Mouse (Mus musculus): ENCODE measurements around the gene Wbp1. TPM values are rescaled to one million over a fixed set of nuclear protein-coding genes. Genes with fewer than 3 reads are reported as not detected.

The Wbp1 gene
- polyA plus RNA-seq, 1 experiment = 265 TPM

DNA sequence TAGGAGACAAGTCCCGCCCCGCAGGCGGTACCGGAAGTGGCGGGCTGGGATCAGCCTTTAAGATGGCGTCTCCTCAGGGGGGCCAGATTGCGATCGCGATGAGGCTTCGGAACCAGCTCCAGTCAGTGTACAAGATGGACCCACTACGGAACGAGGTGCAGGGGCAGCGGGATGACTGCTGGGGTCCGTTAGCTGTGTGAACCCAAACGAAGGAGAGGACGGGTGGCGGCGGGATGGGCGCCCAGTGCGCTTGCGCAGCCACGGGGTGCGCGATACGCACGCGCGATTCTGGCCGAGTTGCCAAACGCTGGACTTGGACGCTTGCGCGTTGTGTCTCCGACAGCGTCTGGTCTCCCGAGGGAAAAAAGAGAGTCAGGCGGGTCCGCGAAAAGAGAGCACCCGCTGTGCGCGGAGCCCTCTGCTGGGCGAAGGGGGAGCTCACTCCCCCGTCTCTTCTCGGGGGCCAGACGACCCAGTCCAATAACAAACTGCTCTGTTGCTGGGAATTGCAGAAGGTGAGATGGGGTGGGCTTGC lies 43.0 kb downstream of the Wbp1 start:
- TF ChIP-seq POLR2A (IDR thresholded peaks at IDR 0.05; ENCODE audit: control insufficient read depth, extremely low read depth, insufficient read depth, low read length, poor library complexity) = peak; percentile 43
- peak; percentile 73 for TF ChIP-seq CTCF (IDR thresholded peaks at IDR 0.05; ENCODE audit: borderline replicate concordance, control insufficient read depth, extremely low read depth, insufficient read depth, low read length, poor library complexity)
- Histone ChIP-seq H3K4me1 (replicated peaks; ENCODE audit: control insufficient read depth, insufficient read depth, low read length) (peaks cover 11% of the 10 kb centered on the region), H3K4me3 (ENCODE audit: control insufficient read depth, insufficient read depth, low read length) (peak overlapping the region; percentile 54), H3K36me3 (ENCODE audit: control insufficient read depth, insufficient read depth, low read length) (no peaks in the 10 kb centered on the region), H3K27me3 (ENCODE audit: control insufficient read depth, insufficient read depth, low read length) (no peaks in the 10 kb centered on the region; the same call in 1 of the 2 replicates), H3K27ac (ENCODE audit: control insufficient read depth, insufficient read depth, low read length) (0 out of 2 replicates have a peak overlapping the region, but pooled peaks have one; percentile 2)
- DNase-seq = peak; percentile 99
- WGBS = under 1% methylated on average over 46 of the region's 46 CpGs

DNA sequence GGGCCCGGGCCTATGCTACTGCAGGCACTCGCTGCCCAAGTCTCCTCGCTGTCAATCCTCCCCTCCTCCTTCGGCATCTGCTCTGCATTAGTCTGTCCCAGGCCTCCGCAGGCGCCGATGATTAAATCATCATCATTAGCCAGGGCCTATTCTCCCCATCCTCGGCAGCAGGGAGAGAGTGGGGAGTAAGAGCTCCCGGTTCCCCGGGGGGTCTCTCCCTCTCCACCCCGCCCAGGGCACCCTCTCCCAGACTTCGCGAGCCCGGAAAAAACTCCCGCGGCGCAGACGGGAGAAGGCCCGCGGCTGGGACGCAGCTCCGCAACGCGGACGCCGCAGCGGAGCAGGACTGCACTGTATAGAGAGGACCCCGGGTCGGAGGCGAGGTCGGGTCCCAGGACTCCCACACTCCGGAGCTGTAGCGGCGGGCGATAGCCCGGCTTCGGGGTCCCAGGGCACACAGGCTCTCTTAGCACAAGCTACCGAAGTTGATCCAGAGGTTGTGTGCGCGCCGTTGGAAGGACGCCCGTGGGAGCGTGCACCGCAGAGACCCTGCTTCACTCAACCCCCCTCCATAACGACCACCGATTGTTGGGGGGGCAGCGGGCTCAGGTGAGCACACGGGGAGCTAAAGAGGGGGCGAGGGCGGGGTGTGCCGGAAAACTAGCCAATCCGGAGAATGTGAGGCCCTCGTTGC lies 43.6 kb downstream of the Wbp1 start, which contains the start of gene Pcgf1:
Pcgf1 (plus strand) TSS at position 240 of the 694 bp plus-strand sequence.
- Histone ChIP-seq H3K4me1 (replicated peaks; ENCODE audit: control insufficient read depth, insufficient read depth, low read length) (peaks cover 11% of the 10 kb centered on the region), H3K36me3 (ENCODE audit: control insufficient read depth, insufficient read depth, low read length) (no peaks in the 10 kb centered on the region), H3K27ac (ENCODE audit: control insufficient read depth, insufficient read depth, low read length) (0 out of 2 replicates have a peak within 1 kb of the TSS, but pooled peaks have one; percentile 2), H3K27me3 (ENCODE audit: control insufficient read depth, insufficient read depth, low read length) (no peaks in the 10 kb centered on the region; the same call in 1 of the 2 replicates), H3K4me3 (ENCODE audit: control insufficient read depth, insufficient read depth, low read length) (peak within 1 kb of the TSS; percentile 54)
- TF ChIP-seq POLR2A (IDR thresholded peaks at IDR 0.05; ENCODE audit: control insufficient read depth, extremely low read depth, insufficient read depth, low read length, poor library complexity) = no peak
- no peak for TF ChIP-seq CTCF (IDR thresholded peaks at IDR 0.05; ENCODE audit: borderline replicate concordance, control insufficient read depth, extremely low read depth, insufficient read depth, low read length, poor library complexity)
- DNase-seq = no peak
- 1% methylated on average over 54 of the region's 54 CpGs for WGBS

GRCm38 (mm10) chr6:83074979-83075378 lies 46.4 kb downstream of the Wbp1 start:
- Histone ChIP-seq H3K36me3 (ENCODE audit: control insufficient read depth, insufficient read depth, low read length) (no peaks in the 10 kb centered on the region), H3K27ac (ENCODE audit: control insufficient read depth, insufficient read depth, low read length) (no peak overlapping the region), H3K4me1 (replicated peaks; ENCODE audit: control insufficient read depth, insufficient read depth, low read length) (peaks cover 23% of the 10 kb centered on the region), H3K27me3 (ENCODE audit: control insufficient read depth, insufficient read depth, low read length) (peaks cover 24% of the 10 kb centered on the region), H3K4me3 (ENCODE audit: control insufficient read depth, insufficient read depth, low read length) (no peak overlapping the region)
- 15% methylated on average over 2 of the region's 2 CpGs for WGBS
- no peak for DNase-seq
- TF ChIP-seq CTCF (IDR thresholded peaks at IDR 0.05; ENCODE audit: borderline replicate concordance, control insufficient read depth, extremely low read depth, insufficient read depth, low read length, poor library complexity) (no peak), POLR2A (IDR thresholded peaks at IDR 0.05; ENCODE audit: control insufficient read depth, extremely low read depth, insufficient read depth, low read length, poor library complexity) (no peak)

GRCm38 (mm10) chr6:83071220-83071619 lies 50.1 kb downstream of the Wbp1 start:
- H3K4me3 ChIP-seq (ENCODE audit: control insufficient read depth, insufficient read depth, low read length) = no peak overlapping the region
- TF ChIP-seq CTCF (IDR thresholded peaks at IDR 0.05; ENCODE audit: borderline replicate concordance, control insufficient read depth, extremely low read depth, insufficient read depth, low read length, poor library complexity) = no peak
- no peak for TF ChIP-seq POLR2A (IDR thresholded peaks at IDR 0.05; ENCODE audit: control insufficient read depth, extremely low read depth, insufficient read depth, low read length, poor library complexity)
- H3K36me3 ChIP-seq (ENCODE audit: control insufficient read depth, insufficient read depth, low read length) = no peaks in the 10 kb centered on the region
- DNase-seq = no peak
- WGBS = 7% methylated on average over 24 of the region's 24 CpGs
- H3K27ac ChIP-seq (ENCODE audit: control insufficient read depth, insufficient read depth, low read length) = no peak overlapping the region
- H3K27me3 ChIP-seq (ENCODE audit: control insufficient read depth, insufficient read depth, low read length) = peaks cover 45% of the 10 kb centered on the region
- H3K4me1 ChIP-seq (replicated peaks; ENCODE audit: control insufficient read depth, insufficient read depth, low read length) = peaks cover 25% of the 10 kb centered on the region

- Histone ChIP-seq H3K27ac (ENCODE audit: control insufficient read depth, insufficient read depth, low read length) (no peak overlapping the region), H3K4me3 (ENCODE audit: control insufficient read depth, insufficient read depth, low read length) (no peak overlapping the region), H3K36me3 (ENCODE audit: control insufficient read depth, insufficient read depth, low read length) (no peaks in the 10 kb centered on the region), H3K27me3 (ENCODE audit: control insufficient read depth, insufficient read depth, low read length) (peaks cover 45% of the 10 kb centered on the region), H3K4me1 (replicated peaks; ENCODE audit: control insufficient read depth, insufficient read depth, low read length) (peaks cover 30% of the 10 kb centered on the region)
- WGBS = 4% methylated on average over 55 of the region's 58 CpGs
- TF ChIP-seq POLR2A (IDR thresholded peaks at IDR 0.05; ENCODE audit: control insufficient read depth, extremely low read depth, insufficient read depth, low read length, poor library complexity) (no peak), CTCF (IDR thresholded peaks at IDR 0.05; ENCODE audit: borderline replicate concordance, control insufficient read depth, extremely low read depth, insufficient read depth, low read length, poor library complexity) (no peak)
- DNase-seq = no peak
Measured at GRCm38 (mm10) chr6:83070311-83071219, 50.8 kb downstream of the Wbp1 start.

DNA sequence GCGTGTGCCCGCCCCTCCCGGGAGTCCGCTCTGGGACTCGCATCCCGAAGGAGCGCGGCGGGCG lies 51.3 kb downstream of the Wbp1 start, which contains the start of gene Tlx2:
Tlx2 (minus strand) TSS at position 47 of the 64 bp plus-strand sequence.
- peaks cover 30% of the 10 kb centered on the region for H3K4me1 ChIP-seq (replicated peaks; ENCODE audit: control insufficient read depth, insufficient read depth, low read length)
- peaks cover 45% of the 10 kb centered on the region for H3K27me3 ChIP-seq (ENCODE audit: control insufficient read depth, insufficient read depth, low read length)
- H3K4me3 ChIP-seq (ENCODE audit: control insufficient read depth, insufficient read depth, low read length) = no peak within 1 kb of the TSS
- H3K36me3 ChIP-seq (ENCODE audit: control insufficient read depth, insufficient read depth, low read length) = no peaks in the 10 kb centered on the region
- TF ChIP-seq POLR2A (IDR thresholded peaks at IDR 0.05; ENCODE audit: control insufficient read depth, extremely low read depth, insufficient read depth, low read length, poor library complexity) = no peak
- no peak for TF ChIP-seq CTCF (IDR thresholded peaks at IDR 0.05; ENCODE audit: borderline replicate concordance, control insufficient read depth, extremely low read depth, insufficient read depth, low read length, poor library complexity)
- DNase-seq = no peak
- H3K27ac ChIP-seq (ENCODE audit: control insufficient read depth, insufficient read depth, low read length) = no peak within 1 kb of the TSS
- 4% methylated on average over 10 of the region's 10 CpGs for WGBS

Measured in thymus, adult 2 months (tissue).